Mouse (Mus musculus) thymus, adult 2 months (tissue): ENCODE measurements at regions not wholly inside any gene's neighbourhood (a gene's known extent, or its start where the extent isn't known, plus 50 kb on each side); places are given as distances from the start of the nearest gene placed in this dataset.

ENCODE experiments used
- CTCF ChIP-seq: fragments of 200-500 bp; IDR thresholded peaks from 2 replicates; pipeline ENCODE4 v1.5.1; 2012; ENCODE audit warnings: mild to moderate bottlenecking, control low read depth, low read length, moderate library complexity, borderline replicate concordance; ENCODE audit not compliant: control insufficient read depth, poor library complexity, insufficient read depth; ENCODE audit errors: extremely low read depth
- POLR2A ChIP-seq: fragments of 200-500 bp; IDR thresholded peaks from 2 replicates; pipeline ENCODE4 v1.6.1; 2012; ENCODE audit warnings: mild to moderate bottlenecking, low read length, control low read depth, moderate library complexity; ENCODE audit not compliant: control insufficient read depth, poor library complexity, insufficient read depth; ENCODE audit errors: extremely low read depth

DNA sequence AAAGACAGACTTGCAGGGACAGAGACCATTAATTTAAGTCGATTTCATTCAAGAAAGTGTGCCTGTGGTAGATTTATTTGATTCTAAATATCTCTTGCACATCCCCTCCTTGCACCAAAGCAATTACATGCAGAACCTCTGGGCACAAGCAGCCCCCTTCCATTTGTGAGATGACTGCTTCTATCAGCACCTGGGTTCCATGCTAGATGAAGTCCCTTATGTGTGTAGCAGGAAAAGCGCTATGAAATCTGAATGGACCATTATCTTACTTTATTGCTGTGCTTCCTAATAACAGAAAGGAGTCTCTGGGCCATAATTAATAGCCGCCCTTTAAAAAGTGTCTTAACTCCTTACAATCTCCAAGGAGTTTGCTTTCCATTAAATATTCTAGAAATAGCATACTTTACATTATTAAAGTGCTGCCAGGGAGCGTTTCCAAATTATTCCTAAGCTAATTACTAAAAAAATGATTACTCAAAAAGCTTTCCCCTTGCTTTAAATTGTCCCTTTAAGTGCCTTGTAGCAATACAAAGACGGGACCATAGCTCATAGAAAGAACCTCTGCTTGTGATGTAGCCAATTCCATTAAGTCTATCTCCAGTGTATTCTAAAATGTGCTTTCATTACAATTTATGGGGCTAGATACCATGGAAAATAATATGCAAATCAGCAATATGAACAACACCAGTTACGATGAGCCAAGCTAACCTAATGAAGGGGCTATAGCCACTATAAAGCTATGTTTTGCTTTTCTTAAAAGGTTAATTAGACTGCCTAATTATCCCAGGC lies 508.1 kb upstream of the Rgma start:
- no peak for TF ChIP-seq POLR2A
- TF ChIP-seq CTCF, result no peak
